Mouse (Mus musculus) left cerebral cortex, adult 2 months (tissue): ENCODE results near the gene Rpl10l. TPM values are rescaled to one million over a fixed set of nuclear protein-coding genes. Genes with fewer than 3 reads are reported as not detected.

Experiments
- DNase-seq, 2 experiments: peaks; one replicate each; pipeline ENCODE4 v3.0.0; 2021 to 2022; ENCODE audit warnings: low spot score in 2 of 2, mixed read lengths in 1 of 2; ENCODE audit errors: extremely low spot score in 1 of 2
- H3K27ac ChIP-seq: fragments of 200-600 bp; 2 replicates; pipeline ENCODE4 v1.8.1; 2022
- H3K4me3 ChIP-seq: fragments of 200-600 bp; 2 replicates; pipeline ENCODE4 v1.8.1; 2022
- CTCF ChIP-seq: fragments of 200-600 bp; IDR thresholded peaks from 2 replicates; pipeline ENCODE4 v1.8.1; 2022; ENCODE audit warnings: antibody characterized with exemption, mild to moderate bottlenecking, moderate library complexity
- intact Hi-C: fragments of 180-260 bp; cut with DNase I; formaldehyde crosslinking; loops from one replicate; pipeline ENCODE4 v1.15.1; 2025
- long read RNA-seq, 2 experiments: library from polyadenylated mRNA; stranded (forward); transcript quantifications; one replicate each; pipeline ENCODE4 v2.0.0; 2021; ENCODE audit warnings: borderline mapping rate in 2 of 2
- total RNA-seq, 2 experiments: library from RNA; stranded (reverse); gene quantifications; 2 replicates each; pipeline ENCODE4 v1.2.3; 2021

Rpl10l gene
- not detected for total RNA-seq
- long read RNA-seq, experiment 1: 0 reads
- long read RNA-seq, experiment 2: 0 reads

DNA sequence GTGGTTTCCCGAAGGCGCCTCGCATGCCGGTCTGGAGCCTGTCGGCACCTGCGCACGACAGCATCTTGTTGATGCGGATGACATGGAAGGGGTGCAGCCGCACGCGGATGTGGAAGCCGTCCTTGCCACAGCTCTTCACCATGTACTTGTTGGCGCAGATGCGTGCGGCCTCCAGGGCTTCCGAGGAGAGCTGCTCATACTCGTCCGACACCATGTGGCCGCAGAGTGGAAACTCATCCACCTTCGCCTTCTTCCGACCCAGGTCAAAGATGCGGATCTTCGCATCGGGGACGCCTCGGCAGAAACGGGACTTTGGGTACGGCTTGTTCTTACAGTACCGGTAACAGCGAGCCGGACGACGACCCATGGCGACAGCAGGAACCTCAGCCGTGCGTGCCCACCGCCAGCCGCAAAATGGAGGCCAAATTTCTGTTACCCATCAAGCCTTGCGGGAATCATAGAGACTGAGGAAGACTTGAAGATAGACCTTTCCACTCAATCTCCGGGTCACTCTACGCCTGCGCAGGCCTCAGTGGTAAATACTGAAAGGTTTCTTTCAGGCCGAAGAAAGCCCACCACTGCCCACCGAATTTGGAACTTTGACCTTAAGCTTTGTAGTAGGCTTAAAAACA, at the start of gene Rpl10l:
TSS of gene Rpl10l (minus strand) at position 411 of the 632 bp plus-strand sequence.
- TF ChIP-seq CTCF: no peak
- no peak within 1 kb of the TSS for H3K4me3 ChIP-seq
- no peak within 1 kb of the TSS for H3K27ac ChIP-seq
- DNase-seq: no peak
- intact Hi-C loops: no loop called here

DNA sequence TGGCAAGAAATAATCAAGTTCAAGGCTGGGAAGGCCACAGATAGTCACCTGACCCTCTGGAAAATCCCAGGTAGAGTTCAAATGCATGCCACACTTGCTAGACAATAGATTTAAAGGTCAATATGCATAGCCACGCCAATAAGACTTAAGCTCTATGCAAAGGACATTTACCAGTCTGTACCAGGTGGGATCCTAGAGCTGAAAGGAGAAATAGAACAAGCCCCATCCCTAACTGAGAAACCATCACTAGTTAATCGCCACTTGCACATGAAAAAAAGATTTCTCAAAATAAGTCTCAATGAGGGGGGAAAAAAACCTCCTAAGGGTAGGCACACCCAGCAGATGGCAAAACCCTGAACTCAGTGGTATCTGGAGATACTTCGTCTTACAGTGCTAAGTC, 8.3 kb downstream of the Rpl10l start:
- H3K4me3 ChIP-seq: no peak overlapping the region
- DNase-seq: no peak
- intact Hi-C loops: no loop called here
- H3K27ac ChIP-seq: no peak overlapping the region
- TF ChIP-seq CTCF: no peak

DNA sequence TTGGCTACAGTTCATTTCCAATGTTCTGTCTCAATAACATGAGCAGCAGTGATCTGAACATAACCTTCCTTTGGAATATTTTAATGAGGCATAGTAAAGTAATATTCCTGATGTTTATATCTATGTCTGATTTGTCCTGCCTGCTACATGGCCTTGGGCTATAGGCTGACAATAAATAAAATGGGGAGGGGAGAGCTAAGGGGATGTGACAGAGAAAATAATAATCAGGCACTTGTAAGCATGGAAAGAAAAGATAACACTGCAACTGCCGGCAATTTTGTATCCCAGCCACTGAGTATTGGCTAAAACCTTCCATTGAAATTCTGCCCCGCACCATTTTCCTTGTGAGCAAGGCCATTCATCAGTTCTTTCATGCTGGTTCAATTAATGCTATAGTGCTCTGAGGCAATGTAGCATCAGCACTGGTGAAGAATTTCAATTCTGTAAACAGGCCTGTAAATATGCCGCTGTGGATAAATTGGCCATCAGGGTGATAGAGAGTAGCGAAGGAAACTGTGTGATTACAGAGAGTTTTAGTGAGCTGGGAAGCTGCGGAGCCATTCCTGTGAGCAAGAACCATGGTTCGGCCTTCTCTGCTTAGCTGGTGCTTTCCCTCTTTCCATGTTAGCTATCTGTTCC, 38.6 kb downstream of the Rpl10l start:
- no peak for TF ChIP-seq CTCF
- DNase-seq: no peak
- Histone ChIP-seq H3K4me3 (no peak overlapping the region), H3K27ac (no peak overlapping the region)
- intact Hi-C loops: no loop called here

DNA sequence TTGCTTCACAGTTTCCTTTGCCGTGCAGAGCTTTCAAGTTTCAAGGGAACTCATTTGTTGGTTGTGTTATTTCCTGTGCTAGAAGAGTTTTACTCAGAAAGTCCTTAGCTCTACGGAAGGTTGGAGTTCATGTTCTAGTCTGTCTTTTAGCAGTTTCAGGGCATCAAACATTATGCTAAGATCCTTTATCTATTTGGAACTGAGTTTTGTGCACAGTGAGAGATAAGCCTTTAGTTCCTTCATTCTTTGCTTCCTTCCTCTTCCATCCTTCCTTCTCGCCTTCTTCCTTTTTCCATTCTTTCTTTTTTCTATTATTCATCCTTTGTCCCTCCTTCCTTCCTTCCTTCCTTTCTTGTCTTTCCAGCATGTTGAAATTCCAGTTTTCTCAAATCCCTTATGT, 50.0 kb downstream of the Rpl10l start:
- TF ChIP-seq CTCF: no peak
- Histone ChIP-seq H3K4me3 (no peak overlapping the region), H3K27ac (no peak overlapping the region)
- intact Hi-C loops: no loop called here
- DNase-seq: no peak
